Mouse (Mus musculus) testis, adult 2 months (tissue): ENCODE data around the gene Foxr1.

Source experiments
- CTCF ChIP-seq: fragments of 200-500 bp; IDR thresholded peaks from 2 replicates; pipeline ENCODE4 v1.5.1; 2012; ENCODE audit warnings: low read depth, mild to moderate bottlenecking, inconsistent platforms, low read length, moderate library complexity; ENCODE audit not compliant: control insufficient read depth, insufficient read depth, insufficient replicate concordance
- POLR2A ChIP-seq: fragments of 200-500 bp; IDR thresholded peaks from 2 replicates; pipeline ENCODE4 v1.6.1; 2012; ENCODE audit warnings: low read depth, mild to moderate bottlenecking, inconsistent platforms, low read length, moderate library complexity; ENCODE audit not compliant: control insufficient read depth

DNA sequence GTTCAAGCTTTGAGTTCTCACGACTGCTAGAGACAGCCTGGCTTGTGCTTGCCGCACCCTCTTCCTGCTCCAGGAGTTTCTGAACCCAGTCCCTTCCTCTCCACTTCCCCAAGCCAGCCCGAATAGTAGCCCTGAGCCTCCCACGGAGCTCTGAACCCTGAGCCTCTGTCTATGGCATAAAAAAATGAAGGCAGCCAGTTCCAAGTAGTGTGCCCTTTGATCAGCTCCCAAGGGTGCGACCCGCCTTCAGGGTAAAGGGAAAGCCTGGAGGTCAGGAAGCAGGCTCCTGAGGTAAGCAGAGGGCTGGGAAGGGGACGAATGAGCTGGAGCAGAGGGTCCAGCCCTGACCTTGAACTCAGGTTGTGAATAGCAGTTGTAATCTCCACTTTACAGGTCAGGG, 27.3 kb upstream of the Foxr1 start:
- TF ChIP-seq CTCF (no peak), POLR2A (no peak)
